In genomic region chr5:118732221-118732620, GRCm38 (mm10) we compare ENCODE assay signal across 26 mouse cellular contexts.
DNase-seq lines count a peak whose midpoint lies in the region; ATAC-seq lines count a peak whose summit lies in the region.
"Had no signal": no experiment of that assay in that cellular context is flagged by ENCODE, and none has a peak within 500 bp of the region (broad histone marks: within the 10 kb centered on the region; RNA-seq: fewer than 3 reads in every experiment).

No protein-coding gene starts in this region.

- peak; percentile 50; the same call in 1 of the 2 replicates for ATAC-seq in midbrain, embryonic 11.5 days (ENCODE audit: low FRiP score)
- no peak for ATAC-seq in midbrain, embryonic 16.5 days
- ATAC-seq in kidney, embryonic 16.5 days (ENCODE audit: low FRiP score, low TSS enrichment): no peak
- ATAC-seq: forebrain, embryonic 14.5 days; inflammation-experienced regulatory T-cells, adult 6 months; Patski had no signal

- no peaks in the 10 kb centered on the region for H3K9me3 ChIP-seq in midbrain, embryonic 11.5 days (ENCODE audit: control insufficient read depth, low read length)
- no peaks in the 10 kb centered on the region for H3K9me3 ChIP-seq in midbrain, embryonic 16.5 days (replicated peaks; ENCODE audit: control insufficient read depth, low read length, poor library complexity, severe bottlenecking)
- no peaks in the 10 kb centered on the region for H3K9me3 ChIP-seq in kidney, embryonic 16.5 days (ENCODE audit: low read length)
- H3K9me3 ChIP-seq: G1E; heart, embryonic 12.5 days; hindbrain, embryonic 12.5 days; midbrain, embryonic 10.5 days; neural tube, embryonic 12.5 days; stomach, embryonic 15.5 days had no signal

- DNase-seq in embryo, embryonic 10 days (ENCODE audit: low spot score): peak; percentile 42
- DNase-seq in embryo, embryonic 9.5 days (ENCODE audit: extremely low spot score): no peak
- peak; percentile 85 for DNase-seq in midbrain, embryonic 11.5 days (ENCODE audit: low spot score, missing footprints)
- peak; percentile 36 for DNase-seq in embryo, embryonic 10.5 days (ENCODE audit: low spot score)
- DNase-seq in frontal cortex, postnatal 36 days (ENCODE audit: low spot score in 2 of 2): no peak
- DNase-seq: adrenal gland, postnatal 36 days; B cell, adult 2 months; gastrocnemius, postnatal 10 days; heart, adult 18-20 months; heart, postnatal 10 days; kidney, adult 18-20 months; thymus, adult 18-20 months; thymus, postnatal 36 days had no signal

- H3K27ac ChIP-seq in midbrain, embryonic 11.5 days (ENCODE audit: low read depth, low read length): no peak overlapping the region
- no peak overlapping the region for H3K27ac ChIP-seq in midbrain, embryonic 16.5 days (ENCODE audit: low read length)
- no peak overlapping the region for H3K27ac ChIP-seq in kidney, embryonic 16.5 days (ENCODE audit: low read length)
- H3K27ac ChIP-seq: hindbrain, embryonic 12.5 days; kidney, postnatal 0 days; neural tube, embryonic 12.5 days; stomach, embryonic 15.5 days had no signal

- no peaks in the 10 kb centered on the region for H3K4me1 ChIP-seq in midbrain, embryonic 11.5 days (ENCODE audit: control insufficient read depth, insufficient read depth, low read length)
- H3K4me1 ChIP-seq in midbrain, embryonic 16.5 days (ENCODE audit: control insufficient read depth, insufficient read depth, low read length): no peaks in the 10 kb centered on the region
- 0 out of 2 replicates have a peak, but pooled peaks cover 2% of the 10 kb centered on the region for H3K4me1 ChIP-seq in kidney, embryonic 16.5 days (ENCODE audit: insufficient read depth, low read length)
- H3K4me1 ChIP-seq: hindbrain, embryonic 12.5 days; neural tube, embryonic 12.5 days; stomach, embryonic 15.5 days had no signal

- peaks cover 25% of the 10 kb centered on the region for H3K36me3 ChIP-seq in midbrain, embryonic 11.5 days (ENCODE audit: control insufficient read depth, insufficient read depth, low read length)
- peaks cover 19% of the 10 kb centered on the region for H3K36me3 ChIP-seq in midbrain, embryonic 16.5 days (ENCODE audit: control insufficient read depth, insufficient read depth, low read length)
- H3K36me3 ChIP-seq in kidney, embryonic 16.5 days (ENCODE audit: insufficient read depth, low read length): peaks cover 54% of the 10 kb centered on the region

- no peaks in the 10 kb centered on the region for H3K27me3 ChIP-seq in midbrain, embryonic 11.5 days (ENCODE audit: control insufficient read depth, insufficient read depth, low read length)
- no peaks in the 10 kb centered on the region for H3K27me3 ChIP-seq in midbrain, embryonic 16.5 days (ENCODE audit: control insufficient read depth, insufficient read depth, low read depth, low read length)
- no peaks in the 10 kb centered on the region for H3K27me3 ChIP-seq in kidney, embryonic 16.5 days (ENCODE audit: insufficient read depth, low read length)
- H3K27me3 ChIP-seq: CH12.LX; heart, embryonic 12.5 days; hindbrain, embryonic 12.5 days; neural tube, embryonic 12.5 days; Patski; stomach, embryonic 15.5 days had no signal

- H3K4me3 ChIP-seq in midbrain, embryonic 11.5 days (ENCODE audit: low read depth, low read length): no peak overlapping the region
- H3K4me3 ChIP-seq in midbrain, embryonic 16.5 days (ENCODE audit: low read depth, low read length): no peak overlapping the region
- no peak overlapping the region for H3K4me3 ChIP-seq in kidney, embryonic 16.5 days (ENCODE audit: low read length)
- H3K4me3 ChIP-seq: heart, embryonic 12.5 days; hindbrain, embryonic 12.5 days; midbrain, embryonic 10.5 days; neural tube, embryonic 12.5 days; stomach, embryonic 15.5 days had no signal

- no peak overlapping the region for H3K4me2 ChIP-seq in midbrain, embryonic 11.5 days
- H3K4me2 ChIP-seq in midbrain, embryonic 16.5 days (ENCODE audit: low read length): no peak overlapping the region
- no peak overlapping the region for H3K4me2 ChIP-seq in kidney, embryonic 16.5 days (replicated peaks; ENCODE audit: low read depth, low read length)
- H3K4me2 ChIP-seq: heart, embryonic 12.5 days; hindbrain, embryonic 12.5 days; neural tube, embryonic 12.5 days; stomach, embryonic 15.5 days had no signal

- 57% methylated on average over 3 of the region's 3 CpGs for WGBS in midbrain, embryonic 11.5 days
- 66% methylated on average over 3 of the region's 3 CpGs for WGBS in midbrain, embryonic 16.5 days
- 51% methylated on average over 3 of the region's 3 CpGs for WGBS in kidney, embryonic 16.5 days

- H3K9ac ChIP-seq in midbrain, embryonic 11.5 days (ENCODE audit: low read length): no peak overlapping the region
- H3K9ac ChIP-seq in midbrain, embryonic 16.5 days (ENCODE audit: low read depth, low read length): no peak overlapping the region
- H3K9ac ChIP-seq in kidney, embryonic 16.5 days (replicated peaks; ENCODE audit: low read length): no peak overlapping the region
- H3K9ac ChIP-seq: heart, embryonic 12.5 days; hindbrain, embryonic 12.5 days; neural tube, embryonic 12.5 days; stomach, embryonic 15.5 days had no signal

Comparison
In these comparisons a context has a peak if more than half of its experiments do, and no peak if none do; other contexts are left out.
1. DNase-seq: peak in embryo, embryonic 10 days (single experiment), midbrain, embryonic 11.5 days (single experiment) and embryo, embryonic 10.5 days (single experiment); none in embryo, embryonic 9.5 days (single experiment) and frontal cortex, postnatal 36 days (0 of 2).